Mouse (Mus musculus) lung, postnatal 0 days (tissue): Measurements from ENCODE around the gene Npnt. TPM values are rescaled to one million over a fixed set of nuclear protein-coding genes. Genes with fewer than 3 reads are reported as not detected.

Experiments
- ATAC-seq: fragments of 200-750 bp; cut with Nextera tagmentation; 2 replicates; pipeline ENCODE4 v1.8.0; 2017; ENCODE audit warnings: moderate library complexity
- DNase-seq: peaks from one replicate; pipeline ENCODE4 v3.0.0-alpha.2; 2016; ENCODE audit warnings: low spot score
- H3K27ac ChIP-seq: fragments of 300-500 bp; sonication (generic); 2 replicates; pipeline ENCODE4 v1.5.1; 2014; ENCODE audit warnings: antibody characterized with exemption, mild to moderate bottlenecking, low read length, mixed read lengths
- H3K27me3 ChIP-seq: fragments of 300-500 bp; sonication (generic); replicated peaks from 2 replicates; pipeline ENCODE4 v1.6.1; 2014; ENCODE audit warnings: low read length, mixed read lengths; ENCODE audit not compliant: insufficient read depth
- H3K36me3 ChIP-seq: fragments of 300-500 bp; sonication (generic); 2 replicates; pipeline ENCODE4 v1.6.1; 2014; ENCODE audit warnings: low read length, mixed read lengths; ENCODE audit not compliant: insufficient read depth
- H3K4me1 ChIP-seq: fragments of 300-500 bp; sonication (generic); 2 replicates; pipeline ENCODE4 v1.6.1; 2014; ENCODE audit warnings: antibody characterized with exemption, low read depth, low read length, mixed read lengths; ENCODE audit not compliant: insufficient read depth
- H3K4me2 ChIP-seq: fragments of 300-500 bp; sonication (generic); replicated peaks from 2 replicates; pipeline ENCODE4 v1.6.1; 2014; ENCODE audit warnings: low read depth, mild to moderate bottlenecking, low read length, moderate library complexity, mixed read lengths
- H3K4me3 ChIP-seq: fragments of 300-500 bp; sonication (generic); 2 replicates; pipeline ENCODE4 v1.5.1; 2014; ENCODE audit warnings: low read depth, low read length
- H3K9ac ChIP-seq: fragments of 300-500 bp; sonication (generic); replicated peaks from 2 replicates; pipeline ENCODE4 v1.6.1; 2014; ENCODE audit warnings: low read depth, mild to moderate bottlenecking
- H3K9me3 ChIP-seq: fragments of 300-500 bp; sonication (generic); 2 replicates; pipeline ENCODE4 v1.6.1; 2016; ENCODE audit warnings: low read length, mixed read lengths
- CTCF ChIP-seq: IDR thresholded peaks from 2 replicates; pipeline ENCODE4 v1.5.1; 2016; ENCODE audit warnings: antibody characterized with exemption, mild to moderate bottlenecking
- EP300 ChIP-seq: IDR thresholded peaks from 2 replicates; pipeline ENCODE4 v1.6.1; 2016; ENCODE audit warnings: antibody characterized with exemption, mild to moderate bottlenecking, control low read depth
- WGBS: fragments of 180-500 bp; shearing (Covaris S2); extraction: QIAGEN DNeasy Blood & Tissue Kit; methylation state at CpG from one replicate; pipeline ENCODE4 v1.1.7; 2014; 5-methylcytosine and 5-hydroxymethylcytosine counted together
- polyA plus RNA-seq: library from polyadenylated mRNA; unstranded; fragments of >200 nt; fragmentation: Nextera tagmentation; extraction: Ambion mirVana; gene quantifications from 2 replicates; pipeline ENCODE4 v1.2.1, GENCODE M21; 2015

The Npnt gene
- polyA plus RNA-seq, 1 experiment from 2014 or later, result 352 TPM

DNA sequence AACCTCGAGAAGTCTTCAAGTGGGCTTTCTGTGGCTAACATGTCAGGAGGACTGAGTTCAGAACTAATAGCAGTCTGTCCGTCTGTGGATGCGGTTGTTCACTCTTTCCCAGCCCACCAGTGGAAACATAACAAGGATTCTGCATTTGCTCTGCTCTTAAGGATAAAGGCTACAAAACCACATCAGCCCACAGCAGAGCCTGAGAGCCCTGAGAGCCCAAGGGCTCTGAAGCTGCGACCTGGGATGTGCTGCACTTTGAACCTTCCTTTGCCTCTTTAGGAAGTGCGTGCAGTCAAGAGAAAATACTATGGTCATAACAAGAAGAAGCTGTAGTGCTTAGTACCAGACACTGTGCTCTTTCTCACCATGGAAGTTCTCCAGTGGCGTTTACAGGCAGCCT, 7.3 kb downstream of the Npnt start:
- Histone ChIP-seq H3K4me2 (no peak overlapping the region), H3K9ac (no peak overlapping the region), H3K9me3 (no peaks in the 10 kb centered on the region), H3K27me3 (no peaks in the 10 kb centered on the region), H3K4me3 (no peak overlapping the region), H3K27ac (no peak overlapping the region), H3K36me3 (no peaks in the 10 kb centered on the region), H3K4me1 (no peaks in the 10 kb centered on the region; the same call in 1 of the 2 replicates)
- TF ChIP-seq CTCF (no peak), EP300 (no peak)
- ATAC-seq (no peak), DNase-seq (no peak)
- whole genome bisulfite sequencing, result 84% methylated on average over 6 of the region's 6 CpGs

DNA sequence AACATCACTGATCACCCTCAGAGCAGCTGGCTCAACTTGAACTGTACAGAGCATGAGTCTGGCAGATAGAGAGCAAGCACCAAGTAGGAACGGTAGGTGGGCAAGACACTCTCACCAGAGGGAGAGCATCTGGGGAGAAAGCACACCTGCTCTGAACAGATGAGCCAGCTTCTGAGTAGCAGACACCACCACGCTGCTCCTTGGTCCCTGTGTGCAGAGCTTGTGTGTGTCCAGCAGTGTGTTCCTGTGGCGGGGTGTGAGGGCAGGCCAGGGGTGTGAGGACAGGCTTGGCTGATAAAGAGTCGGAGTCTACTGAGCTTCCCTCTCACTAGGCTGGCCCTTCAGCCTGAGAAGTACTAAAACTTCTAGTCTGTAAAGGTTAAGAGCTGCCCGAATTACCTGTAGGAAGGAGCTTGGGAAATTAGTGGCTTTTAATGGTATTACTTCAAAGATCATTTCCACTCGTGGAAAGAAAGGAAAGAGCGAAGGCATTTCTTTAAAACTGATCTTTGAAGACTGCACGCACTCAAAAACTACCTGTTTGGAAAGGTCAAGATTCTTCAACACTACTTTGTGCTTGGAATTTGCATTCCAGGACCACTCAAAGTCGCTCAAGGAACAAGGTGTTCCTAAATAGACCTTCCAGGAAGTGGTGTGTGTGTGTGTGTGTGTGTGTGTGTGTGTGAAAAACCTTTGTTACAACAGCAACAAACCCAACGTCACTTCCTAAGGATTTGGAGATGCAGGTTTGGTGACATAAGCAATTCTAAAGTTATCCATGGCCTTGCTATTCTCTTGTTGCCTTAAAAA, 9.7 kb downstream of the Npnt start:
- 53% methylated on average over 10 of the region's 10 CpGs for WGBS
- H3K36me3 ChIP-seq, result no peaks in the 10 kb centered on the region
- H3K4me3 ChIP-seq, result no peak overlapping the region
- H3K27ac ChIP-seq, result peak overlapping the region; percentile 91
- TF ChIP-seq CTCF (no peak), EP300 (peak; percentile 100)
- peak; percentile 93 for ATAC-seq
- DNase-seq, result peak; percentile 93
- no peaks in the 10 kb centered on the region for H3K9me3 ChIP-seq
- H3K4me1 ChIP-seq, result no peaks in the 10 kb centered on the region; the same call in 1 of the 2 replicates
- no peak overlapping the region for H3K9ac ChIP-seq
- no peak overlapping the region for H3K4me2 ChIP-seq
- no peaks in the 10 kb centered on the region for H3K27me3 ChIP-seq

GRCm38 (mm10) chr3:132939006-132939405, 11.1 kb downstream of the Npnt start:
- Histone ChIP-seq H3K27ac (peak overlapping the region; percentile 91), H3K9me3 (no peaks in the 10 kb centered on the region), H3K4me3 (no peak overlapping the region), H3K9ac (no peak overlapping the region), H3K4me1 (peaks cover 3% of the 10 kb centered on the region; the same call in 1 of the 2 replicates), H3K4me2 (no peak overlapping the region), H3K36me3 (no peaks in the 10 kb centered on the region), H3K27me3 (no peaks in the 10 kb centered on the region)
- 59% methylated on average over 8 of the region's 8 CpGs for WGBS
- no peak for TF ChIP-seq CTCF
- no peak for TF ChIP-seq EP300
- ATAC-seq (no peak), DNase-seq (no peak)

GRCm38 (mm10) chr3:132934649-132935048, 15.4 kb downstream of the Npnt start:
- Histone ChIP-seq H3K36me3 (no peaks in the 10 kb centered on the region), H3K9ac (no peak overlapping the region), H3K4me3 (no peak overlapping the region), H3K27ac (no peak overlapping the region), H3K4me2 (no peak overlapping the region), H3K9me3 (no peaks in the 10 kb centered on the region), H3K4me1 (peaks cover 4% of the 10 kb centered on the region; the same call in 1 of the 2 replicates), H3K27me3 (no peaks in the 10 kb centered on the region)
- ATAC-seq, result no peak
- TF ChIP-seq EP300 (no peak), CTCF (no peak)
- peak; percentile 26 for DNase-seq
- 25% methylated on average over 2 of the region's 2 CpGs for WGBS

GRCm38 (mm10) chr3:132931526-132931925, 18.6 kb downstream of the Npnt start:
- H3K9ac ChIP-seq, result no peak overlapping the region
- H3K4me3 ChIP-seq, result no peak overlapping the region
- TF ChIP-seq EP300, result no peak
- no peaks in the 10 kb centered on the region for H3K27me3 ChIP-seq
- WGBS, result 67% methylated on average over 4 of the region's 4 CpGs
- H3K27ac ChIP-seq, result no peak overlapping the region
- no peaks in the 10 kb centered on the region for H3K9me3 ChIP-seq
- H3K36me3 ChIP-seq, result no peaks in the 10 kb centered on the region
- ATAC-seq (no peak), DNase-seq (peak; percentile 52)
- H3K4me2 ChIP-seq, result no peak overlapping the region
- H3K4me1 ChIP-seq, result peaks cover 15% of the 10 kb centered on the region; the same call in 1 of the 2 replicates

DNA sequence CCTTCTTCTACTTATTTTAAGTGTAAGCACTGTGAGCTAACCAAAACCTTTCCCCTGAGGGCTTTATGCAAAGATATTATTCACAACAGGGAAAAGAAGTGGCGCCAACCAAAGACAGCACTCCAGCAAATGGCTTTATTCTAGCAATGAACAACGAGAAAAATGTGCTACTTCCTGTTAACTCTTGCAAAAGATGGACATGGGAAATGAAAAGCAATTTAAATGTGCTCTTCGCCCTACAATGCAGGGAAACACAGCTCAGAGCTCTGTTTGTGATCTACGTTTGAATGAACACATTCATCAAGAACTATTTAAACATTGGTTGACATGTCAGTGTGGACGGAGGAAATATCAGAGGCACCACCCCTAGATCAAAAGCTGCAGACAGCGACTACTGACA, 20.2 kb downstream of the Npnt start:
- H3K9ac ChIP-seq, result no peak overlapping the region
- H3K9me3 ChIP-seq, result no peaks in the 10 kb centered on the region
- no peaks in the 10 kb centered on the region for H3K27me3 ChIP-seq
- WGBS, result 19% methylated on average over 6 of the region's 6 CpGs
- H3K4me3 ChIP-seq, result no peak overlapping the region
- H3K4me2 ChIP-seq, result no peak overlapping the region
- TF ChIP-seq CTCF (no peak), EP300 (peak; percentile 80)
- H3K27ac ChIP-seq, result no peak overlapping the region
- peak; percentile 60 for ATAC-seq
- no peaks in the 10 kb centered on the region for H3K36me3 ChIP-seq
- H3K4me1 ChIP-seq, result peaks cover 15% of the 10 kb centered on the region; the same call in 1 of the 2 replicates
- DNase-seq, result peak; percentile 62
